Mouse (Mus musculus) kidney, adult 2 months (tissue): ENCODE results near the gene Rnf225. TPM values are rescaled to one million over a fixed set of nuclear protein-coding genes. Genes with fewer than 3 reads are reported as not detected.
"Not testable (repeated sequence)": the region's sequence is repeated elsewhere in the genome, so short reads cannot be mapped to it uniquely, and the experiment has no call there.

Experiments
- DNase-seq: peaks from one replicate; pipeline ENCODE4 v3.0.0; 2021
- H3K27ac ChIP-seq: fragments of 200-500 bp; 2 replicates; pipeline ENCODE4 v1.5.1; 2012; ENCODE audit warnings: low read depth, low read length, control low read depth, inconsistent platforms; ENCODE audit not compliant: insufficient read depth
- H3K27me3 ChIP-seq: fragments of 200-500 bp; replicated peaks from 2 replicates; pipeline ENCODE4 v1.6.1; 2012; ENCODE audit warnings: mild to moderate bottlenecking, moderate library complexity, low read length, inconsistent platforms; ENCODE audit not compliant: control insufficient read depth, insufficient read depth
- H3K36me3 ChIP-seq: fragments of 200-500 bp; 2 replicates; pipeline ENCODE4 v1.6.1; 2012; ENCODE audit warnings: mild to moderate bottlenecking, moderate library complexity, low read length, inconsistent platforms; ENCODE audit not compliant: control insufficient read depth, insufficient read depth
- H3K4me1 ChIP-seq: fragments of 200-500 bp; 2 replicates; pipeline ENCODE4 v1.6.1; 2011; ENCODE audit warnings: low read length; ENCODE audit not compliant: control insufficient read depth, insufficient read depth
- H3K4me3 ChIP-seq: fragments of 200-500 bp; 2 replicates; pipeline ENCODE4 v1.5.1; 2011; ENCODE audit warnings: mild to moderate bottlenecking, low read depth, low read length, control low read depth; ENCODE audit not compliant: insufficient read depth
- CTCF ChIP-seq: fragments of 200-500 bp; conservative IDR thresholded peaks from 2 replicates; pipeline ENCODE4 v1.5.1; 2011; ENCODE audit warnings: low read depth, mild to moderate bottlenecking, control low read depth, low read length, moderate library complexity, mixed read lengths; ENCODE audit not compliant: insufficient read depth, insufficient read length
- POLR2A ChIP-seq: fragments of 200-500 bp; IDR thresholded peaks from one replicate; pipeline ENCODE4 v1.6.1; 2011; ENCODE audit warnings: low read depth, low read length, control low read depth
- WGBS: fragments of 180-500 bp; shearing (Covaris S2); methylation state at CpG from one replicate; pipeline ENCODE4 v1.1.7; 2018; 5-methylcytosine and 5-hydroxymethylcytosine counted together
- polyA plus RNA-seq: library from polyadenylated mRNA; depleted of rRNA; stranded (reverse); fragments of >200 nt; gene quantifications from 2 replicates; pipeline ENCODE4 v1.2.3, GENCODE M21; 2012

Rnf225 gene
- polyA plus RNA-seq, 1 experiment = 0.11 TPM

DNA sequence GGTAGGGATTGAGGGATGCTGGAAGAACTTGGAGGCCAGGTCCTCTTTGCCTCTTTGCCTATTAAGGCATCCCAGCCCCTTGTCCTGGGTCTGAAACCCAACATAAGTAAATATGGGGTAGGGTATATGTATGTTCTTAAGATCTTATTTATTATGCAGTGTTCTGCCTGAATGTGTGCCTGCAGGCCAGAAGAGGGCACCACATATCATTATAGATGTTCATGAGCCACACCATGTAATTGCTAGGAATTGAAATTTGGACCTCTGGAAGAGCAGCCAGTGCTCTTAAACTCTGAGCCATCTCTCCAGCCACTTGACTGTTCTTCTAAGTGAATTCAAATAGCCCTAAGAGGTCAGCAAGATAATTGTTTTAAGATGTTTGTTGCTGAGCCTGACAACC is 13.7 kb upstream of the Rnf225 start:
- H3K27ac ChIP-seq = no peak overlapping the region
- H3K27me3 ChIP-seq = no peaks in the 10 kb centered on the region
- no peak overlapping the region for H3K4me3 ChIP-seq
- no peak for TF ChIP-seq POLR2A
- TF ChIP-seq CTCF = peak; percentile 47
- H3K36me3 ChIP-seq = no peaks in the 10 kb centered on the region
- DNase-seq = peak; percentile 31
- H3K4me1 ChIP-seq = peaks cover 3% of the 10 kb centered on the region; the same call in 1 of the 2 replicates

- H3K36me3 ChIP-seq, H3K4me1 ChIP-seq, H3K4me3 ChIP-seq, H3K27me3 ChIP-seq, H3K27ac ChIP-seq, DNase-seq: not testable (repeated sequence)
- 85% methylated on average over 7 of the region's 8 CpGs for WGBS
Observed at GRCm38 (mm10) chr7:12920495-12920894, 6.7 kb upstream of the Rnf225 start.

DNA sequence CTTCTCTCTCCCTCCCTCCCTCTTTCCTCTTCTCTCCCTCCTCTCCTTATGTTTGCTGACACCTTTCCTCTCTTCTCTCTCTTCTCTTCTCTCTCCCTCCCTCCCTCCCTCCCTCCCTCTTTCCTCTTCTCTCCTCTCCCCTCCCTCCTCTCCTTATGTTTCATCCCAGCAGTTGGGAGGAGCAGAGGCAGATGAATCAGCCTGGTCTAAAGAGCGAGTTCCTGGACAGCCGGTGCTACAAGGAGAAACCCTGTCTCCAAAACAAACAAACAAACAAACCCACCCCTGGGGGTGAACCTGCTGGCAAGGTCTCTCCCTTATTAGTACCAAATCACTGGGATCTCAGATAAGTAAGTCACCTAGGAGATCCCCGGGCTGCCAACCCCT is 5.9 kb upstream of the Rnf225 start:
- WGBS = 2% methylated on average over 3 of the region's 3 CpGs
- no peak for DNase-seq
- TF ChIP-seq POLR2A (no peak), CTCF (no peak)
- Histone ChIP-seq H3K4me1 (peaks cover 8% of the 10 kb centered on the region), H3K4me3 (peak overlapping the region; percentile 68), H3K27ac (peak overlapping the region; percentile 80), H3K36me3 (peaks cover 3% of the 10 kb centered on the region; the same call in 1 of the 2 replicates), H3K27me3 (no peaks in the 10 kb centered on the region)

DNA sequence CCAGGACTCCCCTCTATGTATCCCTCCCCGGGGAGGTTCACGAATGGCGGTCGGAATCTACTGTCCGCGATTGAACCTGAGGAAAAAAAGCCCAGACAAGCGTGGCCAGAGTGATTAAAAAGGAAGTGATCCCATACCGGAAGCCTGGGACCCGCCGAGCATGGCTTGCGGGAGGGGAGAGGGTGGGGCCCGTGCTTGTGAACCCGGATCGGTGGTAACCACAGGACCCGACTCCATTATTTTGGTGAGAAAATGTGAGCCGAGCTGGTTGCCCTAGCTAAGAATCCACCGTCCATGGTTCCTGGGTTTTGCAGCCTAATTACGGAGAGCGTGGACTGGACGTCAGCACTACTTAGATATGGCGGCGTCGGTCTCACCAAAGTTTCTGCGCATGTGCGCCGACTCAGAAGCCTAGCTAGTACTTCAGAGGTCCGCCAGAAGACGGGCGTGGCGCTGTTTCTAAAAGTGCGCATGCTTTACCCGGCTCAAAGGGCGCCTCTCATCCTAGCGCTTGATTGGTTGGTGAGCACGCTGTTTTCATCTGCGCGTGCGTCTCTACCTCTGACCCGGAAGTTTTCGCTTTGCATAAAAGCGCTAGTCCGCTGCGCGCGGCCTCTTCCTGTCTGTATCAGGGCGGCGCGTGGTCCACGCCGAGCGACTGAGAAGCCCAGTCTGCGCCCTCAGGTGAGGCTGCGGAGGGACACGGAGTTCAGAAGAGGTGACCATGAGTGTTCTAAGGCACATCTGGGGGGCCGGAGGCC is 5.3 kb upstream of the Rnf225 start, which contains the start of gene Rps5:
Gene Rps5 (plus strand): TSS at position 586 of the 761 bp plus-strand sequence.
- Histone ChIP-seq H3K4me3 (peak within 1 kb of the TSS; percentile 90), H3K4me1 (peaks cover 8% of the 10 kb centered on the region), H3K27ac (peak within 1 kb of the TSS; percentile 80), H3K36me3 (peaks cover 3% of the 10 kb centered on the region; the same call in 1 of the 2 replicates), H3K27me3 (no peaks in the 10 kb centered on the region)
- under 1% methylated on average over 55 of the region's 55 CpGs for WGBS
- TF ChIP-seq CTCF (peak; percentile 77), POLR2A (peak; percentile 75)
- DNase-seq = peak; percentile 99

GRCm38 (mm10) chr7:12922729-12923128 is 4.5 kb upstream of the Rnf225 start:
- H3K36me3 ChIP-seq = peaks cover 3% of the 10 kb centered on the region; the same call in 1 of the 2 replicates
- TF ChIP-seq POLR2A = no peak
- no peak for TF ChIP-seq CTCF
- no peaks in the 10 kb centered on the region for H3K27me3 ChIP-seq
- no peak for DNase-seq
- H3K27ac ChIP-seq = no peak overlapping the region
- peaks cover 8% of the 10 kb centered on the region for H3K4me1 ChIP-seq
- peak overlapping the region; percentile 90 for H3K4me3 ChIP-seq
- WGBS = 1% methylated on average over 8 of the region's 8 CpGs

DNA sequence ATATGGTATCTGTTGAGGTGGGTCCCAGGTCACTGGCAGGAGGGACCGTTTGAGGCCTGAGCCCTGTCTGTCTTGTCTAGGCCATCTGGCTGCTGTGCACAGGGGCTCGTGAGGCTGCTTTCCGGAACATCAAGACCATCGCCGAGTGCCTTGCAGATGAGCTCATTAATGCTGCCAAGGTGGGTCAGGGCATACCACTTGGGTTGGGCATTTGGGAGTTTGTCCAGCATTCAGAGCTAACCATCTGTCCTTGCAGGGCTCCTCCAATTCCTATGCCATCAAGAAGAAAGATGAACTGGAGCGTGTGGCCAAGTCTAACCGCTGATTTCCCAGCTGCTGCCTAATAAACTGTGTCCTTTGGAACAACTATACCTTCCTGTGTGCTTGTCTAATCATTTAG is 900 bp upstream of the Rnf225 start:
- no peaks in the 10 kb centered on the region for H3K27me3 ChIP-seq
- no peak for TF ChIP-seq POLR2A
- no peak for TF ChIP-seq CTCF
- H3K4me1 ChIP-seq = peaks cover 8% of the 10 kb centered on the region
- H3K36me3 ChIP-seq = peaks cover 3% of the 10 kb centered on the region; the same call in 1 of the 2 replicates
- H3K27ac ChIP-seq = no peak overlapping the region
- no peak overlapping the region for H3K4me3 ChIP-seq
- 83% methylated on average over 7 of the region's 7 CpGs for WGBS
- DNase-seq = no peak

GRCm38 (mm10) chr7:12927693-12928589 is 725 bp downstream of the Rnf225 start:
- 11% methylated on average over 65 of the region's 65 CpGs for WGBS
- no peak overlapping the region; the same call in 1 of the 2 replicates for H3K4me3 ChIP-seq
- H3K36me3 ChIP-seq = peaks cover 3% of the 10 kb centered on the region; the same call in 1 of the 2 replicates
- no peak for DNase-seq
- TF ChIP-seq CTCF = no peak
- TF ChIP-seq POLR2A = no peak
- no peak overlapping the region for H3K27ac ChIP-seq
- peaks cover 5% of the 10 kb centered on the region for H3K4me1 ChIP-seq
- no peaks in the 10 kb centered on the region for H3K27me3 ChIP-seq
